Mouse (Mus musculus) thymus, adult 2 months (tissue): ENCODE results near the gene Cib1. TPM values are rescaled to one million over a fixed set of nuclear protein-coding genes. Genes with fewer than 3 reads are reported as not detected.
A peak's percentile ranks its signal among the peaks of the same experiment; 100 is the strongest.

ENCODE experiments used
- DNase-seq: peaks from one replicate; pipeline ENCODE4 v3.0.0; 2021
- H3K27ac ChIP-seq: fragments of 200-500 bp; 2 replicates; pipeline ENCODE4 v1.5.1; 2012; ENCODE audit warnings: low read length, control low read depth; ENCODE audit not compliant: control insufficient read depth, insufficient read depth
- H3K27me3 ChIP-seq: fragments of 200-500 bp; 2 replicates; pipeline ENCODE4 v1.6.1; 2012; ENCODE audit warnings: mild to moderate bottlenecking, low read length, moderate library complexity, mixed read lengths; ENCODE audit not compliant: control insufficient read depth, insufficient read depth
- H3K36me3 ChIP-seq: fragments of 200-500 bp; 2 replicates; pipeline ENCODE4 v1.6.1; 2012; ENCODE audit warnings: mild to moderate bottlenecking, low read length, moderate library complexity; ENCODE audit not compliant: control insufficient read depth, insufficient read depth
- H3K4me1 ChIP-seq: fragments of 200-500 bp; replicated peaks from 2 replicates; pipeline ENCODE4 v1.6.1; 2012; ENCODE audit warnings: low read length; ENCODE audit not compliant: control insufficient read depth, insufficient read depth
- H3K4me3 ChIP-seq: fragments of 200-500 bp; 2 replicates; pipeline ENCODE4 v1.5.1; 2012; ENCODE audit warnings: mild to moderate bottlenecking, low read length, control low read depth, moderate library complexity; ENCODE audit not compliant: control insufficient read depth, insufficient read depth
- CTCF ChIP-seq: fragments of 200-500 bp; IDR thresholded peaks from 2 replicates; pipeline ENCODE4 v1.5.1; 2012; ENCODE audit warnings: mild to moderate bottlenecking, control low read depth, low read length, moderate library complexity, borderline replicate concordance; ENCODE audit not compliant: control insufficient read depth, poor library complexity, insufficient read depth; ENCODE audit errors: extremely low read depth
- POLR2A ChIP-seq: fragments of 200-500 bp; IDR thresholded peaks from 2 replicates; pipeline ENCODE4 v1.6.1; 2012; ENCODE audit warnings: mild to moderate bottlenecking, low read length, control low read depth, moderate library complexity; ENCODE audit not compliant: control insufficient read depth, poor library complexity, insufficient read depth; ENCODE audit errors: extremely low read depth
- WGBS: fragments of 180-500 bp; shearing (Covaris S2); methylation state at CpG from one replicate; pipeline ENCODE4 v1.1.7; 2018; 5-methylcytosine and 5-hydroxymethylcytosine counted together
- polyA plus RNA-seq: library from polyadenylated mRNA; depleted of rRNA; stranded (reverse); fragments of >200 nt; gene quantifications from 2 replicates; pipeline ENCODE4 v1.2.3, GENCODE M21; 2012

Cib1 gene
- polyA plus RNA-seq, 1 experiment: 192 TPM

GRCm38 (mm10) chr7:80260625-80261371 lies 28.2 kb upstream of the Cib1 start, which contains the start of gene Ngrn:
Gene Ngrn, plus strand, starts transcription at chr7:80261215.
- 0 out of 2 replicates have a peak, but pooled peaks cover 8% of the 10 kb centered on the region for H3K4me1 ChIP-seq
- H3K36me3 ChIP-seq: peaks cover 18% of the 10 kb centered on the region
- no peaks in the 10 kb centered on the region for H3K27me3 ChIP-seq
- peak; percentile 83 for DNase-seq
- peak within 1 kb of the TSS; percentile 77 for H3K4me3 ChIP-seq
- TF ChIP-seq CTCF (no peak), POLR2A (peak; percentile 87; the same call in 1 of the 2 replicates)
- 30% methylated on average over 40 of the region's 40 CpGs for WGBS
- peak within 1 kb of the TSS; percentile 40; the same call in 1 of the 2 replicates for H3K27ac ChIP-seq

GRCm38 (mm10) chr7:80257706-80258105 lies 25.1 kb upstream of the Cib1 start:
- no peak overlapping the region for H3K27ac ChIP-seq
- H3K4me3 ChIP-seq: no peak overlapping the region
- WGBS: 91% methylated on average over 2 of the region's 2 CpGs
- TF ChIP-seq POLR2A: no peak
- no peak for TF ChIP-seq CTCF
- no peaks in the 10 kb centered on the region for H3K36me3 ChIP-seq
- peaks cover 18% of the 10 kb centered on the region for H3K4me1 ChIP-seq
- no peak for DNase-seq
- H3K27me3 ChIP-seq: no peaks in the 10 kb centered on the region

GRCm38 (mm10) chr7:80255981-80256380 lies 23.4 kb upstream of the Cib1 start:
- no peaks in the 10 kb centered on the region for H3K27me3 ChIP-seq
- peaks cover 14% of the 10 kb centered on the region for H3K4me1 ChIP-seq
- H3K36me3 ChIP-seq: no peaks in the 10 kb centered on the region
- no peak overlapping the region for H3K4me3 ChIP-seq
- no peak for TF ChIP-seq POLR2A
- TF ChIP-seq CTCF: no peak
- 83% methylated on average over 2 of the region's 2 CpGs for WGBS
- no peak for DNase-seq
- no peak overlapping the region for H3K27ac ChIP-seq

- no peak for TF ChIP-seq POLR2A
- peaks cover 10% of the 10 kb centered on the region for H3K4me1 ChIP-seq
- 94% methylated on average over 11 of the region's 11 CpGs for WGBS
- no peak overlapping the region for H3K4me3 ChIP-seq
- no peak for DNase-seq
- no peak overlapping the region for H3K27ac ChIP-seq
- no peaks in the 10 kb centered on the region for H3K36me3 ChIP-seq
- no peaks in the 10 kb centered on the region for H3K27me3 ChIP-seq
Observed at GRCm38 (mm10) chr7:80252886-80253285, 20.3 kb upstream of the Cib1 start.

GRCm38 (mm10) chr7:80252437-80252836 lies 19.8 kb upstream of the Cib1 start:
- 85% methylated on average over 7 of the region's 7 CpGs for WGBS
- Histone ChIP-seq H3K4me1 (peaks cover 10% of the 10 kb centered on the region), H3K27me3 (no peaks in the 10 kb centered on the region), H3K36me3 (no peaks in the 10 kb centered on the region), H3K27ac (no peak overlapping the region), H3K4me3 (no peak overlapping the region)
- no peak for DNase-seq
- no peak for TF ChIP-seq POLR2A
- TF ChIP-seq CTCF: no peak

GRCm38 (mm10) chr7:80246859-80247258 lies 14.2 kb upstream of the Cib1 start:
- H3K4me3 ChIP-seq: no peak overlapping the region
- no peaks in the 10 kb centered on the region for H3K36me3 ChIP-seq
- peak; percentile 19 for DNase-seq
- 0 out of 2 replicates have a peak, but pooled peaks cover 2% of the 10 kb centered on the region for H3K4me1 ChIP-seq
- TF ChIP-seq POLR2A (no peak), CTCF (no peak)
- H3K27me3 ChIP-seq: no peaks in the 10 kb centered on the region
- no peak overlapping the region for H3K27ac ChIP-seq
- WGBS: 16% methylated on average over 7 of the region's 7 CpGs
